Mouse (Mus musculus) thymus, adult 2 months (tissue): Measurements from ENCODE around the gene F930015N05Rik. TPM values are rescaled to one million over a fixed set of nuclear protein-coding genes. Genes with fewer than 3 reads are reported as not detected.

Source experiments
- DNase-seq: peaks from one replicate; pipeline ENCODE4 v3.0.0; 2021
- H3K27ac ChIP-seq: fragments of 200-500 bp; 2 replicates; pipeline ENCODE4 v1.5.1; 2012; ENCODE audit warnings: low read length, control low read depth; ENCODE audit not compliant: control insufficient read depth, insufficient read depth
- H3K27me3 ChIP-seq: fragments of 200-500 bp; 2 replicates; pipeline ENCODE4 v1.6.1; 2012; ENCODE audit warnings: mild to moderate bottlenecking, low read length, moderate library complexity, mixed read lengths; ENCODE audit not compliant: control insufficient read depth, insufficient read depth
- H3K36me3 ChIP-seq: fragments of 200-500 bp; 2 replicates; pipeline ENCODE4 v1.6.1; 2012; ENCODE audit warnings: mild to moderate bottlenecking, low read length, moderate library complexity; ENCODE audit not compliant: control insufficient read depth, insufficient read depth
- H3K4me1 ChIP-seq: fragments of 200-500 bp; replicated peaks from 2 replicates; pipeline ENCODE4 v1.6.1; 2012; ENCODE audit warnings: low read length; ENCODE audit not compliant: control insufficient read depth, insufficient read depth
- H3K4me3 ChIP-seq: fragments of 200-500 bp; 2 replicates; pipeline ENCODE4 v1.5.1; 2012; ENCODE audit warnings: mild to moderate bottlenecking, low read length, control low read depth, moderate library complexity; ENCODE audit not compliant: control insufficient read depth, insufficient read depth
- CTCF ChIP-seq: fragments of 200-500 bp; IDR thresholded peaks from 2 replicates; pipeline ENCODE4 v1.5.1; 2012; ENCODE audit warnings: mild to moderate bottlenecking, control low read depth, low read length, moderate library complexity, borderline replicate concordance; ENCODE audit not compliant: control insufficient read depth, poor library complexity, insufficient read depth; ENCODE audit errors: extremely low read depth
- POLR2A ChIP-seq: fragments of 200-500 bp; IDR thresholded peaks from 2 replicates; pipeline ENCODE4 v1.6.1; 2012; ENCODE audit warnings: mild to moderate bottlenecking, low read length, control low read depth, moderate library complexity; ENCODE audit not compliant: control insufficient read depth, poor library complexity, insufficient read depth; ENCODE audit errors: extremely low read depth
- WGBS: fragments of 180-500 bp; shearing (Covaris S2); methylation state at CpG from one replicate; pipeline ENCODE4 v1.1.7; 2018; 5-methylcytosine and 5-hydroxymethylcytosine counted together
- polyA plus RNA-seq: library from polyadenylated mRNA; depleted of rRNA; stranded (reverse); fragments of >200 nt; gene quantifications from 2 replicates; pipeline ENCODE4 v1.2.3, GENCODE M21; 2012; rRNA removed

F930015N05Rik gene
- polyA plus RNA-seq, 1 experiment = 0.36 TPM

- no peaks in the 10 kb centered on the region for H3K27me3 ChIP-seq
- DNase-seq = no peak
- H3K36me3 ChIP-seq = no peaks in the 10 kb centered on the region
- no peak for TF ChIP-seq CTCF
- no peak for TF ChIP-seq POLR2A
- no peak overlapping the region for H3K27ac ChIP-seq
- H3K4me1 ChIP-seq = no peaks in the 10 kb centered on the region
- 32% methylated on average over 7 of the region's 7 CpGs for WGBS
- H3K4me3 ChIP-seq = no peak overlapping the region
Measured at GRCm38 (mm10) chr11:64396331-64396881, 40.0 kb downstream of the F930015N05Rik start.

GRCm38 (mm10) chr11:64386333-64386732 lies 50.1 kb downstream of the F930015N05Rik start:
- no peak for TF ChIP-seq POLR2A
- TF ChIP-seq CTCF = no peak
- Histone ChIP-seq H3K4me1 (no peaks in the 10 kb centered on the region), H3K4me3 (no peak overlapping the region), H3K27ac (no peak overlapping the region), H3K27me3 (no peaks in the 10 kb centered on the region), H3K36me3 (no peaks in the 10 kb centered on the region)
- WGBS = 95% methylated on average over 4 of the region's 4 CpGs
- DNase-seq = no peak

Other genes starting within 250 kb of the F930015N05Rik start
- gene Hs3st3a1, start 1.3 kb downstream of the F930015N05Rik start, polyA plus RNA-seq = 0.89 and 1.1 TPM in 2 replicates